Mouse (Mus musculus) G1E (cell line): ENCODE measurements at regions not wholly inside any gene's neighbourhood (a gene's known extent, or its start where the extent isn't known, plus 50 kb on each side); places are given as distances from the start of the nearest gene placed in this dataset.

Experiments used
- ATAC-seq: 2 replicates; pipeline ENCODE4 v1.8.0; 2016; ENCODE audit warnings: mild to moderate bottlenecking; ENCODE audit not compliant: insufficient number of reproducible peaks, poor library complexity, low FRiP score, severe bottlenecking; ENCODE audit errors: extremely low read depth
- DNase-seq: peaks from one replicate; pipeline ENCODE4 v3.0.0; 2012; ENCODE audit warnings: low spot score
- H3K27me3 ChIP-seq: 2 replicates; pipeline ENCODE4 v1.6.1; 2012; ENCODE audit warnings: mild to moderate bottlenecking, low read length, inconsistent platforms; ENCODE audit not compliant: insufficient read depth
- H3K36me3 ChIP-seq: replicated peaks from 2 replicates; pipeline ENCODE3; 2012; ENCODE audit warnings: mild to moderate bottlenecking, inconsistent platforms
- H3K4me1 ChIP-seq: 2 replicates; pipeline ENCODE4 v1.6.1; 2012; ENCODE audit warnings: low read depth, low read length, inconsistent platforms, mixed read lengths; ENCODE audit not compliant: insufficient read depth
- H3K4me3 ChIP-seq: 2 replicates; pipeline ENCODE4 v1.5.1; 2012; ENCODE audit warnings: low read depth, mild to moderate bottlenecking, inconsistent platforms, low read length, moderate library complexity, mixed read lengths
- H3K9me3 ChIP-seq: replicated peaks from 2 replicates; pipeline ENCODE4 v1.6.1; 2012; ENCODE audit warnings: inconsistent platforms
- CTCF ChIP-seq: IDR thresholded peaks from 2 replicates; pipeline ENCODE4 v1.5.1; 2012; ENCODE audit warnings: low read depth, low read length, inconsistent platforms, mixed read lengths
- GATA1 ChIP-seq: IDR thresholded peaks from 2 replicates; pipeline ENCODE4 v1.6.1; 2012; ENCODE audit warnings: borderline replicate concordance, low read length, inconsistent platforms, mixed read lengths
- GATA2 ChIP-seq: IDR thresholded peaks from 2 replicates; pipeline ENCODE4 v1.6.1; 2012; ENCODE audit warnings: low read depth, low read length, inconsistent platforms, borderline replicate concordance
- POLR2AphosphoS5 ChIP-seq: IDR thresholded peaks from 2 replicates; pipeline ENCODE4 v1.6.1; 2012; ENCODE audit warnings: low read depth, low read length, inconsistent platforms; ENCODE audit not compliant: insufficient replicate concordance
- TAL1 ChIP-seq: conservative IDR thresholded peaks from 2 replicates; pipeline ENCODE4 v1.6.1; 2012; ENCODE audit warnings: low read depth, low read length, inconsistent platforms, mixed read lengths

DNA sequence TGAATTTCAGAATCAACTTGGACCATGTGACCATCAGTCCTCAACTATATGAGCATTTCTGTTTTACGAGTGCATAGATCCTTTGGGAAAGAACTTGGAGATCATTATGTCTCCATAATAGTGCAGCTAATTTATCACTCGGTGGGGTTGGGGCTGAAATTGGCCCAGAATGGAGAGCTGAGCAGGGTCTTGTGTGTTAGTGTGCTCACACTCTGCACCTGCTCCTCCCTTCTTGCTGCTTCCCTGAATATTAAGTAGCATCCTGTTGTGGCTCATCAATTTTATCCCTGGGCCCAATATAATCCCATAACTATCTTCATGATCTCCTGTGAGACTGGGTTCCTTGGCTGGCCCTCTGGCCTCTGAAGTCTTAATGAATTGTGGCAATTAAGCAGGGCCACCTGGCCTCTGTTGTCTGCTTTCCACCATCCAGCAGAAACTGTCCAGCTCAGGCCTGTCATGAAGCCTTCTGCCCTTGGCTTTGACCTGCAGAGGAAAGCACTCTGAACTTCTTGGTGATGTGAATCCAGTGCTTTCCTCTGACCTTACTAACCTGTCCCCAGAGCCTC lies 66.7 kb upstream of the Opcml start:
- no peak for ATAC-seq
- no peaks in the 10 kb centered on the region for H3K36me3 ChIP-seq
- no peaks in the 10 kb centered on the region; the same call in 1 of the 2 replicates for H3K9me3 ChIP-seq
- TF ChIP-seq CTCF (no peak), TAL1 (no peak)
- no peaks in the 10 kb centered on the region for H3K27me3 ChIP-seq
- no peak overlapping the region for H3K4me3 ChIP-seq
- DNase-seq, result no peak
- H3K4me1 ChIP-seq, result no peaks in the 10 kb centered on the region; the same call in 1 of the 2 replicates

GRCm38 (mm10) chr9:27724576-27724975 lies 66.0 kb upstream of the Opcml start:
- DNase-seq (no peak), ATAC-seq (no peak)
- no peaks in the 10 kb centered on the region; the same call in 1 of the 2 replicates for H3K9me3 ChIP-seq
- H3K4me1 ChIP-seq, result no peaks in the 10 kb centered on the region; the same call in 1 of the 2 replicates
- TF ChIP-seq GATA2 (no peak), CTCF (no peak), POLR2AphosphoS5 (no peak), TAL1 (no peak), GATA1 (no peak)
- H3K36me3 ChIP-seq, result no peaks in the 10 kb centered on the region
- no peaks in the 10 kb centered on the region for H3K27me3 ChIP-seq
- H3K4me3 ChIP-seq, result no peak overlapping the region

- H3K4me3 ChIP-seq, result no peak overlapping the region
- DNase-seq (no peak), ATAC-seq (no peak)
- H3K27me3 ChIP-seq, result no peaks in the 10 kb centered on the region
- no peaks in the 10 kb centered on the region for H3K4me1 ChIP-seq
- no peaks in the 10 kb centered on the region for H3K36me3 ChIP-seq
- no peaks in the 10 kb centered on the region; the same call in 1 of the 2 replicates for H3K9me3 ChIP-seq
- TF ChIP-seq TAL1, result no peak
- no peak for TF ChIP-seq CTCF
- TF ChIP-seq GATA2, result no peak
- TF ChIP-seq GATA1, result no peak
- TF ChIP-seq POLR2AphosphoS5, result no peak
These were observed 61.7 kb upstream of the Opcml start for GRCm38 (mm10) chr9:27728652-27729557.

GRCm38 (mm10) chr9:27729558-27729889 lies 61.1 kb upstream of the Opcml start:
- no peaks in the 10 kb centered on the region for H3K27me3 ChIP-seq
- no peak overlapping the region for H3K4me3 ChIP-seq
- TF ChIP-seq TAL1 (no peak), CTCF (no peak), GATA1 (no peak), POLR2AphosphoS5 (no peak)
- H3K4me1 ChIP-seq, result no peaks in the 10 kb centered on the region
- DNase-seq, result no peak
- H3K36me3 ChIP-seq, result no peaks in the 10 kb centered on the region
- ATAC-seq, result no peak
- no peaks in the 10 kb centered on the region; the same call in 1 of the 2 replicates for H3K9me3 ChIP-seq

DNA sequence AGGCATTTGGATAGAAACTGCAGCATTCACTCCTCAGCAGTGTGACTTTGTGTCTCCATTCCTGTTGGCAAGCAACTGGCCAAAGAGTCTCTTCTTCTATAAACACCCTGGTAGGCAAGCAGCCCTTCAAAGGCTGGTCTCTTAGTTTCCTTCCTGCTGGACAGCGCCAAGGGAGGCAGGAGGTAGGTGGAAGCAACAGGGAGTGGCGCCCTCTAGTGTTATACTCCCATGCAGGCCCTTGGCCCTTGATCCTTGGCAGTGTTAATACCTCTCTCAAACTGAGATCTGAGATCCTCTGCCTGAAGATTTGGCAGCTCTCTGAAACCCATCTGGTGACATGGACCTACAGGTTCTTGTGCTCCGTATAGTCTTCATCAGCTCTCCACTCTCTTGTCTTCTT lies 51.3 kb upstream of the Opcml start:
- TF ChIP-seq GATA2, result no peak
- TF ChIP-seq POLR2AphosphoS5, result no peak
- no peak for TF ChIP-seq GATA1
- no peak for TF ChIP-seq CTCF
- TF ChIP-seq TAL1, result no peak
- no peak overlapping the region for H3K4me3 ChIP-seq
- DNase-seq (no peak), ATAC-seq (no peak)
- H3K9me3 ChIP-seq, result no peaks in the 10 kb centered on the region
- H3K4me1 ChIP-seq, result no peaks in the 10 kb centered on the region
- H3K27me3 ChIP-seq, result no peaks in the 10 kb centered on the region
- H3K36me3 ChIP-seq, result no peaks in the 10 kb centered on the region
